Mouse (Mus musculus): ENCODE measurements around the gene Zfp282. TPM values are rescaled to one million over a fixed set of nuclear protein-coding genes. Genes with fewer than 3 reads are reported as not detected.
"Not testable (repeated sequence)": the region's sequence is repeated elsewhere in the genome, so short reads cannot be mapped to it uniquely, and the experiment has no call there.

The Zfp282 gene
- polyA plus RNA-seq, 1 experiment from 2014 or later, result 9.5 TPM

DNA sequence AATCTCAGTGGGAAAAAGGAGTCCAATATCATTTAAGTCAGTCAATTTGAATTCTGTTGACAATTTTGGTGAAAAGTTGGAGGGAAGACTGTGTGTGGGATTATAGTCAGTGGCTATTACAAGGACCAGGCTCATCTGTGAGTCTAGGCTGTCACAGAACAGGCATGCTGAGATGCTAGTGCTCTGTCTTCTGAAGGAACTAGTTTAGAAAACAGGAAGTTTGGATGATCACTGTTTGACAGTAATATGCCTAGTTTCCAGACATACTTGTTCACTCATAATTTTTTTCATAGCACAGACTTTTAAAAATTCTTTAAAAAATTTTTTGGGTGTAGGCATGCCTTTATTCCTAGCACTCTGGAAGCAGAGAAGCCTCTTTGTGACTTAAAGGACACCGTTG, 35.9 kb upstream of the Zfp282 start:
- H3K4me2 ChIP-seq (ENCODE audit: low read depth, low read length), result no peak overlapping the region
- H3K27ac ChIP-seq (ENCODE audit: low read length), result no peak overlapping the region
- H3K9me3 ChIP-seq (replicated peaks; ENCODE audit: control insufficient read depth, low read length), result no peaks in the 10 kb centered on the region
- no peak overlapping the region for H3K9ac ChIP-seq (ENCODE audit: low read length)
- no peak for ATAC-seq (replicated peaks; ENCODE audit: extremely low read depth, insufficient read depth, low FRiP score)
- H3K4me1 ChIP-seq (ENCODE audit: control insufficient read depth, insufficient read depth, low read length), result peaks cover 6% of the 10 kb centered on the region
- H3K4me3 ChIP-seq (ENCODE audit: low read length), result no peak overlapping the region
- H3K27me3 ChIP-seq (ENCODE audit: control insufficient read depth, insufficient read depth, low read length), result no peaks in the 10 kb centered on the region
- 76% methylated on average over 1 of the region's 1 CpGs for WGBS
- H3K36me3 ChIP-seq (ENCODE audit: control insufficient read depth, insufficient read depth), result no peaks in the 10 kb centered on the region; the same call in 1 of the 2 replicates

DNA sequence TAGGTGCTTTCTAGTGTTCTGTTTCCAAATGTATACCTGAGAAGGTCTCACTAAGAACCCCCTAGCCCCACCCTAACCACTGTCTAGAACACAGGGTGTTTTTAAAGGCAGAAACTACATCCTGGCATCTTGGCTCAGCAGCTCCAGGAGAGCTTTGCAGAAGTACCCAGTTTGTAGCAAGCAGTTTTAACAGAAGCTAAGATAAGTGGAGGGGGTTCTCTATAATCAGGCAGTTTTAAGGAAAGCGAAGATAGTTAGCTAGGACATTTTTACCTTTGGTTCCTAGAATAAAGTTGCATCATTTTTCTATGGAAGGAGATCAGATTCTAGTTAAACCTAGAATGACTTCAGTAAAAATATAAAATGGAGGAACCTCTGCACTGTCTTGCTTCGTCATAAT, 35.2 kb upstream of the Zfp282 start:
- no peak for ATAC-seq (replicated peaks; ENCODE audit: extremely low read depth, insufficient read depth, low FRiP score)
- no peaks in the 10 kb centered on the region for H3K9me3 ChIP-seq (replicated peaks; ENCODE audit: control insufficient read depth, low read length)
- no peak overlapping the region for H3K4me2 ChIP-seq (ENCODE audit: low read depth, low read length)
- H3K27me3 ChIP-seq (ENCODE audit: control insufficient read depth, insufficient read depth, low read length), result no peaks in the 10 kb centered on the region
- 95% methylated on average over 2 of the region's 2 CpGs for WGBS
- H3K4me1 ChIP-seq (ENCODE audit: control insufficient read depth, insufficient read depth, low read length), result peaks cover 2% of the 10 kb centered on the region
- no peak overlapping the region for H3K4me3 ChIP-seq (ENCODE audit: low read length)
- H3K36me3 ChIP-seq (ENCODE audit: control insufficient read depth, insufficient read depth), result no peaks in the 10 kb centered on the region; the same call in 1 of the 2 replicates
- H3K9ac ChIP-seq (ENCODE audit: low read length), result no peak overlapping the region
- H3K27ac ChIP-seq (ENCODE audit: low read length), result no peak overlapping the region

- Histone ChIP-seq H3K27me3 (ENCODE audit: control insufficient read depth, insufficient read depth, low read length) (no peaks in the 10 kb centered on the region), H3K4me1 (ENCODE audit: control insufficient read depth, insufficient read depth, low read length) (no peaks in the 10 kb centered on the region; the same call in none of the 2 replicates), H3K36me3 (ENCODE audit: control insufficient read depth, insufficient read depth) (no peaks in the 10 kb centered on the region; the same call in 1 of the 2 replicates), H3K4me3 (ENCODE audit: low read length) (no peak overlapping the region), H3K9me3 (replicated peaks; ENCODE audit: control insufficient read depth, low read length) (no peaks in the 10 kb centered on the region), H3K9ac (ENCODE audit: low read length) (no peak overlapping the region), H3K4me2 (ENCODE audit: low read depth, low read length) (no peak overlapping the region), H3K27ac (ENCODE audit: low read length) (no peak overlapping the region)
- WGBS, result 84% methylated on average over 1 of the region's 1 CpGs
- ATAC-seq (replicated peaks; ENCODE audit: extremely low read depth, insufficient read depth, low FRiP score), result no peak
Observed at GRCm38 (mm10) chr6:47842337-47842736, 34.7 kb upstream of the Zfp282 start.

- Histone ChIP-seq H3K27me3 (ENCODE audit: control insufficient read depth, insufficient read depth, low read length) (no peaks in the 10 kb centered on the region), H3K27ac (ENCODE audit: low read length) (no peak overlapping the region), H3K4me3 (ENCODE audit: low read length) (no peak overlapping the region), H3K9me3 (replicated peaks; ENCODE audit: control insufficient read depth, low read length) (no peaks in the 10 kb centered on the region), H3K36me3 (ENCODE audit: control insufficient read depth, insufficient read depth) (no peaks in the 10 kb centered on the region), H3K4me1 (ENCODE audit: control insufficient read depth, insufficient read depth, low read length) (no peaks in the 10 kb centered on the region), H3K9ac (ENCODE audit: low read length) (no peak overlapping the region), H3K4me2 (ENCODE audit: low read depth, low read length) (no peak overlapping the region)
- ATAC-seq (replicated peaks; ENCODE audit: extremely low read depth, insufficient read depth, low FRiP score), result no peak
Observed at GRCm38 (mm10) chr6:47845779-47846178, 31.2 kb upstream of the Zfp282 start.

GRCm38 (mm10) chr6:47857241-47857640, 19.8 kb upstream of the Zfp282 start:
- no peak overlapping the region for H3K9ac ChIP-seq (ENCODE audit: low read length)
- ATAC-seq (replicated peaks; ENCODE audit: extremely low read depth, insufficient read depth, low FRiP score), result no peak
- no peak overlapping the region for H3K27ac ChIP-seq (ENCODE audit: low read length)
- H3K9me3 ChIP-seq (replicated peaks; ENCODE audit: control insufficient read depth, low read length), result no peaks in the 10 kb centered on the region
- H3K36me3 ChIP-seq (ENCODE audit: control insufficient read depth, insufficient read depth), result peaks cover 13% of the 10 kb centered on the region
- H3K27me3 ChIP-seq (ENCODE audit: control insufficient read depth, insufficient read depth, low read length), result no peaks in the 10 kb centered on the region
- H3K4me3 ChIP-seq (ENCODE audit: low read length), result no peak overlapping the region
- no peak overlapping the region for H3K4me2 ChIP-seq (ENCODE audit: low read depth, low read length)
- H3K4me1 ChIP-seq (ENCODE audit: control insufficient read depth, insufficient read depth, low read length), result no peaks in the 10 kb centered on the region
- WGBS, result 90% methylated on average over 6 of the region's 6 CpGs

DNA sequence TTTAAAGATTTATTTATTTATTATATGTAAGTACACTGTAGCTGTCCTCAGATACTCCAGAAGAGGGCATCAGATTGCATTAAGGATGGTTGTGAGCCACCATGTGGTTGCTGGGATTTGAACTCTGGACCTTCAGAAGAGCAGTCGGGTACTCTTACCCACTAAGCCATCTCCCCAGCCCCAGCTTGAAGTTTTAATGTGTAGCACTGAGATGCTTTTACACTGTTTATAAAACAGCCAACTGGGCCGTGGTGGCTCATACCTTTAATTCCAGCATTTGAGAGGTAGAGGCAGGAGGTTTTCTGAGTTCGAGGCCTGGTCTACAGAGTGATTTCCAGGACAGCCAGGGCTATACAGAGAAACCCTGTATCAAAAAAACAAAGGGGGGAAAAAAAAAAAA, 19.3 kb upstream of the Zfp282 start:
- not testable (repeated sequence) for H3K9me3 ChIP-seq (replicated peaks; ENCODE audit: control insufficient read depth, low read length); H3K4me2 ChIP-seq (ENCODE audit: low read depth, low read length); H3K27me3 ChIP-seq (ENCODE audit: control insufficient read depth, insufficient read depth, low read length); ATAC-seq (replicated peaks; ENCODE audit: extremely low read depth, insufficient read depth, low FRiP score); H3K4me3 ChIP-seq (ENCODE audit: low read length); H3K9ac ChIP-seq (ENCODE audit: low read length); H3K4me1 ChIP-seq (ENCODE audit: control insufficient read depth, insufficient read depth, low read length); H3K27ac ChIP-seq (ENCODE audit: low read length)
- 91% methylated on average over 3 of the region's 3 CpGs for WGBS
- H3K36me3 ChIP-seq (ENCODE audit: control insufficient read depth, insufficient read depth), result peaks cover 14% of the 10 kb centered on the region

- H3K9me3 ChIP-seq (replicated peaks; ENCODE audit: control insufficient read depth, low read length), result no peaks in the 10 kb centered on the region
- no peak overlapping the region for H3K9ac ChIP-seq (ENCODE audit: low read length)
- no peak overlapping the region for H3K4me3 ChIP-seq (ENCODE audit: low read length)
- WGBS, result 86% methylated on average over 5 of the region's 5 CpGs
- no peak for ATAC-seq (replicated peaks; ENCODE audit: extremely low read depth, insufficient read depth, low FRiP score)
- H3K36me3 ChIP-seq (ENCODE audit: control insufficient read depth, insufficient read depth), result peaks cover 5% of the 10 kb centered on the region; the same call in 1 of the 2 replicates
- no peak overlapping the region for H3K27ac ChIP-seq (ENCODE audit: low read length)
- no peaks in the 10 kb centered on the region for H3K27me3 ChIP-seq (ENCODE audit: control insufficient read depth, insufficient read depth, low read length)
- H3K4me1 ChIP-seq (ENCODE audit: control insufficient read depth, insufficient read depth, low read length), result no peaks in the 10 kb centered on the region
- no peak overlapping the region for H3K4me2 ChIP-seq (ENCODE audit: low read depth, low read length)
Observed at GRCm38 (mm10) chr6:47872266-47872665, 4.7 kb upstream of the Zfp282 start.

DNA sequence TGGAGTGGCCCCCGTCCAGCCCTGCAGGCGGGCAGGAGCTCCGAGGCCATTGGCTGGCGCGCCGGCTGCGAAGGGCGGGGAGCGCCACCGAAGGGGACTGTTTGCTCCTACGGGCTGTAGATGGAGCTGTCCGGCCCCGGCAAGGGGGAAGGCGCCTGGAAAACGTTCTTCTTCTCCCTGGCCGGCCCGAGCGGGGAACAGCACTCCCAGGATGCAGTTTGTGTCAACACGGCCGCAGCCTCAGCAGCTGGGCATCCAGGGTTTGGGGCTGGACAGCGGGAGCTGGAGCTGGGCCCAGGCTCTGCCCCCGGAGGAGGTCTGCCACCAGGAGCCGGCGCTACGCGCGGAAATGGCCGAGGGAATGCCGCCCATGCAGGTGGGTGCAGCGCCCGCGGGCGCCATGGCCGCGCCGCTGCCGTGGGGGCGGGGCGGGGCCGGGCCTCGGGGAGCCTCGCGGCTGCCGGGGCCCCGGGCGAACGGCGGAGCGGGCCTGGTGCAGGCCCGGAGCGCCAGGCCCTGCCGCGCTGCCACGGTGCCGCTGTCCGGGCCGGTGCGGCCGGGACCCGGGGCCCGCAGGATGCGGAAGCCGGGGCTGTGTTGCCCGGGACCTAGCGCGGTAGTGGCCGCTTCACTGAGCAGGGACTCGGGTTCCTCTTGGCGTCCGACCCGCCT, 593 bp downstream of the Zfp282 start:
- peak overlapping the region; percentile 97 for H3K4me2 ChIP-seq (ENCODE audit: low read depth, low read length)
- peak overlapping the region; percentile 90 for H3K4me3 ChIP-seq (ENCODE audit: low read length)
- H3K27ac ChIP-seq (ENCODE audit: low read length), result peak overlapping the region; percentile 97
- H3K36me3 ChIP-seq (ENCODE audit: control insufficient read depth, insufficient read depth), result peaks cover 19% of the 10 kb centered on the region
- H3K9me3 ChIP-seq (replicated peaks; ENCODE audit: control insufficient read depth, low read length), result no peaks in the 10 kb centered on the region
- peak overlapping the region; percentile 97 for H3K9ac ChIP-seq (ENCODE audit: low read length)
- under 1% methylated on average over 70 of the region's 71 CpGs for WGBS
- H3K27me3 ChIP-seq (ENCODE audit: control insufficient read depth, insufficient read depth, low read length), result no peaks in the 10 kb centered on the region
- peaks cover 14% of the 10 kb centered on the region for H3K4me1 ChIP-seq (ENCODE audit: control insufficient read depth, insufficient read depth, low read length)
- peak; percentile 96 for ATAC-seq (replicated peaks; ENCODE audit: extremely low read depth, insufficient read depth, low FRiP score)

DNA sequence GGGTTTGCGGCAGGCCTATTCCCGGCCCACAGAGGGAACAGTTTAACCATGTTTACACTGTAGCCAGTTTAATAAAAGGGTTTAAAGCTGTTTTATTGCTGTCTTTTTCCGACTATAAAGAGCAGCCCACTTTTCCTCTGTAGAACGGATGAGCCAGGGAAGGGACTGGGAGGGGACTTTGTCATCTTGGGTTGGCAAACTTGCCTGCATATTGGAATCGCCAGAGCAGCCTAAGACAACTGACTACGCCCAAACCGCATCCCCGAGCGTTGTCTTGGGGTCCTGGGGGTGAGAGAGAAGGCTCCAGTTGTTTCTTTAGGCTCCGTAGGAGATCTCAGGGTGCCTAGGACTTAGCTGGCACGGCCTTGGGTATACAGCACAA, 1.1 kb downstream of the Zfp282 start:
- Histone ChIP-seq H3K4me2 (ENCODE audit: low read depth, low read length) (peak overlapping the region; percentile 97), H3K4me3 (ENCODE audit: low read length) (peak overlapping the region; percentile 90), H3K9ac (ENCODE audit: low read length) (peak overlapping the region; percentile 97), H3K4me1 (ENCODE audit: control insufficient read depth, insufficient read depth, low read length) (peaks cover 14% of the 10 kb centered on the region), H3K27ac (ENCODE audit: low read length) (peak overlapping the region; percentile 97), H3K36me3 (ENCODE audit: control insufficient read depth, insufficient read depth) (peaks cover 24% of the 10 kb centered on the region), H3K27me3 (ENCODE audit: control insufficient read depth, insufficient read depth, low read length) (no peaks in the 10 kb centered on the region), H3K9me3 (replicated peaks; ENCODE audit: control insufficient read depth, low read length) (no peaks in the 10 kb centered on the region)
- WGBS, result 2% methylated on average over 11 of the region's 11 CpGs
- ATAC-seq (replicated peaks; ENCODE audit: extremely low read depth, insufficient read depth, low FRiP score), result no peak
